Mouse (Mus musculus) bone marrow macrophage, adult 2 months (primary cell): ENCODE results near the gene Zdhhc17. TPM values are rescaled to one million over a fixed set of nuclear protein-coding genes. Genes with fewer than 3 reads are reported as not detected.

ENCODE experiments used
- H3K27ac ChIP-seq: 2 replicates; pipeline ENCODE4 v1.5.1; 2012; ENCODE audit warnings: low read depth, low read length; ENCODE audit not compliant: insufficient read depth
- H3K4me1 ChIP-seq: 2 replicates; pipeline ENCODE4 v1.6.1; 2012; ENCODE audit warnings: low read length; ENCODE audit not compliant: control insufficient read depth, insufficient read depth
- H3K4me3 ChIP-seq: 2 replicates; pipeline ENCODE4 v1.5.1; 2012; ENCODE audit warnings: mild to moderate bottlenecking, low read length, moderate library complexity; ENCODE audit not compliant: insufficient read depth
- CTCF ChIP-seq: IDR thresholded peaks from 2 replicates; pipeline ENCODE4 v1.5.1; 2012; ENCODE audit warnings: low read depth, mild to moderate bottlenecking, low read length, moderate library complexity
- POLR2A ChIP-seq: IDR thresholded peaks from 2 replicates; pipeline ENCODE4 v1.6.1; 2012; ENCODE audit warnings: mild to moderate bottlenecking, low read depth, low read length, borderline replicate concordance
- polyA plus RNA-seq: library from polyadenylated mRNA; stranded (reverse); fragments of >200 nt; gene quantifications from 2 replicates; pipeline ENCODE4 v1.2.4, GENCODE M21; 2012; ENCODE audit not compliant: missing spikeins, insufficient read depth, insufficient read length

The Zdhhc17 gene
- polyA plus RNA-seq, 1 experiment = 16.8 TPM

DNA sequence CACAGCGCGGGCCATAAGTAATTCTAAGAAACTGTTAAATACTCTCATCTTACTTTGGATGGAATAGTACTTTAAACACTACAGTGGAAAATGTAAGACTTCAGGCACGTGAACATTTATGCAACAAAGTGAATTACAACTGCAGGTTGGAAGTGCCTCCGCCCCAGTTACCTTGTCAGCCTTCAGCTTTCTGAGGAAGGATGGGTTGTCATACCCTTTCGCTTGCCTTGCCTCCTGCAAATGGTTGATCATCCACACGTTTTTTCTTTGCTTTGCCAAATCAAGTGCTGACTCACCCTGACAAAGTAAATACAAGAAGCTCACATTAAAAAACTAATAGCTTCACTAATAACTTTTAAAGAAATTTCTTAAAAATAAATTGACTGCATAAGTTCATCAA is 49.1 kb downstream of the Zdhhc17 start:
- Histone ChIP-seq H3K4me1 (no peaks in the 10 kb centered on the region), H3K27ac (no peak overlapping the region), H3K4me3 (no peak overlapping the region)
- TF ChIP-seq CTCF = no peak
- no peak for TF ChIP-seq POLR2A

DNA sequence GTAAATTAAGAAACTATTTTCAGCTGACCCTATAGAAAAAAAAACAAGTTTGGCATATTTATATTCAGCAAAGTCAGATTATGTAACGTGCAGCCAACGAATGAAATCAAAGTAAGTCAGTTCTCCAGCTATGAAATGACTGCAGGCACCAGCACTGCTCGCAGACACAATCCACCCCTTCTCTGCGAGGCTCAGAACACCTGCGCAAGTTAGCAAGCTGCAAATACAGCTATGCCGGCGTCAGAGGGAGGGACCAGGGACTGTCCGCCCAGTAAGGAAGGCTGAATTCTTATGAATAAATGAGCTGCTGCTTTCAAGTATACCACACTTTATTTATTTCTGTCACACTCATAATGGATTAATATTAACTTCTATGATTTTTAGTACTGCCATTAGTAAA is 50.2 kb downstream of the Zdhhc17 start:
- no peaks in the 10 kb centered on the region for H3K4me1 ChIP-seq
- no peak overlapping the region for H3K4me3 ChIP-seq
- TF ChIP-seq POLR2A (no peak), CTCF (no peak)
- no peak overlapping the region for H3K27ac ChIP-seq

DNA sequence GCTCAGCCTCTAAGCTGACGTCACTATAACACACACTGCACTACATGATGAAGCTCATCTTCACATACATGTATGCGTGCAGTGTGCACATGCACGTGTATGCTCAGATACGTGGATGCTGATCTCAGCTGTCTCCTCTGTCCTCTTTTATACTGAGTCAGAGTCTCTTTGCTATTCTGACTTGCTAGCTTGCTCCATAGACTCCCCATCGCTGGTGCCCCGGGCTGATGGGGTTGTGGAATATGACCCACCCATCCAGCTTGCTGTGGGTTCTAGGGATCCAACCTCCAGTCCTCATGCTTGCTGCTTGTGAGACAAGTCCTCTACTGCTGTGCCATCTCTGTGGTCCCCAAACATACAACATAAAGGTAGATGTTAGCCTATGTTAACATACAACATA is 51.1 kb downstream of the Zdhhc17 start:
- no peak for TF ChIP-seq CTCF

DNA sequence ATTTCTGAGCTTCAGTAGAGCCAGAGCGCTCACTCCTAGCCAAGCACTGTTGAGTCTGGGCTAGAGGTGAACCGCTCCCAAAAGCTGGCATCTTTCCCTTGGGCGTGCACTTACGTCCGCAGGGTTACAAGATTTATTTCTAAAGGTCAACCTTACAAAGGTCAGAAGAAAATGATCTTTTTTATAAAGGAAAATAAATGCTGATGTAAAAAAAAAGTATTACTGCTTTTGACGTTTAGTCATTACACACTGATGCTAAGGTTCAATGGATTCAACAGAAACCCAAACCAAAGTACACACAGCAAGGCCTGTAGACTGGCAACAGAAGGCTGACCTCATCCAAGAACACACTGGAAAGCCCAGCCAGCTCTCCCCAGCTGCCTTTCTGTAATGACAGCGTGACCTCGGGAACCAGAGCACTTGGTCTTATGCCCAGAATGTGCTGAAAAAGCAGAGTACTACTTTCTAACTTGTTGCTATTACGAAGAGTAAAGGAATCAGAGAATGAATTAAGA is 56.9 kb downstream of the Zdhhc17 start:
- no peaks in the 10 kb centered on the region for H3K4me1 ChIP-seq
- H3K4me3 ChIP-seq = no peak overlapping the region
- no peak for TF ChIP-seq CTCF
- TF ChIP-seq POLR2A = no peak
- no peak overlapping the region for H3K27ac ChIP-seq

More for the DNA sequence above, 51.1 kb downstream of the Zdhhc17 start:
- no peaks in the 10 kb centered on the region for H3K4me1 ChIP-seq
- no peak overlapping the region for H3K27ac ChIP-seq
- no peak overlapping the region for H3K4me3 ChIP-seq

DNA sequence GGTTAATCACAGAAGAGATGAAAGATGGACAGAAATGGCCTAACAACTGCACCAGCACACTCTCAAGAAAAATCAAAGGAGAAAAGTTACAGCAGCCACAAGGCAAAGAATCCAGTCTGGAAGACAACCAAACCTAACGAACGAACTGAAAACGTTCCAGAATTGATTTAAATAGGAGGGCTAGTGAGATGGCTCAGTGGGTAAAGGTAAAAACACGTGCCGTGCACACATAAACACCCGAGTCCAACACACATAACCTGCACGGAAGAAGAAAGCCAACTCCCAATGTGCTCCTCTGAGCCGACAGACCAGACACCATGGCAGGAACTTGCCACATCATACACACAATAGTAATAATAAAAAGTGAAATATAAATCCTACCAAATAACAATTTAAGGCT is 57.7 kb downstream of the Zdhhc17 start:
- Histone ChIP-seq H3K27ac (no peak overlapping the region), H3K4me1 (no peaks in the 10 kb centered on the region), H3K4me3 (no peak overlapping the region)
- no peak for TF ChIP-seq CTCF
- no peak for TF ChIP-seq POLR2A

DNA sequence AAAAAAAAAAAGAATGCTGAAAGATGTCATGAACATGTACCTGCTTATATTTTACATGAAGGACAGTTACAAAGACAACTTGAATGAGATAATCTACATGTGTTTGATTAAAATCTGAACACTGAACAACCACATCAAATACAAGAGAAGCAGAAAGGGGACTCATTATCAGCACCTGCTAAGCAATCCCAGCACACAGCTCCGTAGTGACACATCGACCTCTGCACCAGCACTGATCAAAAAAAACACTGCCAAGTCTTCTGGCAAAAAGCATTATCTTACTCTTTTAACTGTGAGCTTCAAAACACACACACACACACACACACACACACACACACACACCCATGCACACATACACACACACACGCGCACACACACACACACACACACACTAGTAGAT is 58.2 kb downstream of the Zdhhc17 start:
- Histone ChIP-seq H3K4me1 (no peaks in the 10 kb centered on the region), H3K4me3 (no peak overlapping the region), H3K27ac (no peak overlapping the region)
- TF ChIP-seq CTCF = no peak
- TF ChIP-seq POLR2A = no peak

DNA sequence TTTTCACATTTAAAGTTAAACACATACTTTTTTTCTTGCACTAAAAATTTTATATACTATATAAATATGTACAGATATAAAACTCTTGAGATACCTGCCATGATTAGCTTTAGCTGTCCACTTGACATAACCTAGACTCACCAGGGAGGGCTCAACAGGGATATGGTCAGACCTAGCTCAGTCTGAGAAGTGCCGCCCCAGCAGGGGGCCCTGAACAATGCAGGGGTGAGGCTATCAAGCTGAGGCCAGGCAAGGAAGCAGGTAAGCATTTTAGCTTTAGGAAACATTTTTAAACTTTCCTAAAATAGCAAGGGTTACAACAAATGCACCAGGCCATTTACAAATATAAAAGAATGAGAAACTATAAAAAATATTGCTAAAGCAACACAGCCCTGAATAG is 58.8 kb downstream of the Zdhhc17 start:
- Histone ChIP-seq H3K4me1 (no peaks in the 10 kb centered on the region), H3K27ac (no peak overlapping the region), H3K4me3 (no peak overlapping the region)
- TF ChIP-seq CTCF (no peak), POLR2A (no peak)

DNA sequence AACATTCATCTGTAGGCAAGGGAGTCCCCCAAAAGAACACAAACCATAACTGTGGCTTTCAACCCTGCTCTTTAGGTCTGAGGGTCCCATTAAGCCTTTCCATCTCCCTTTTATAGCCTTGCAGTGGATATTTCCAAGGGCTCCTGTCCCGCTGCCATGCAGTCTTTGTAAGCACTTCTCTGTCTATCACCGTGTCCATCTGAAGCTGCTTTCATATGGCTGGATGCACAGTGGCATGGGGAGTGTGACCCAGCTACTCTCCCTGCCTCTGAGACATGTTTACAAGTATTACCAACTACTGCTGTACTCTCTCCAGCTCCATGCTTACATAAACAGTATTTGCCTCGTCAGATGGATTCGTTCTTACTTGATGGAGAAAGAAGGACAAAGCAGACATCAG is 62.4 kb downstream of the Zdhhc17 start:
- H3K4me3 ChIP-seq = no peak overlapping the region
- H3K27ac ChIP-seq = no peak overlapping the region
- H3K4me1 ChIP-seq = no peaks in the 10 kb centered on the region
- TF ChIP-seq POLR2A = no peak
- TF ChIP-seq CTCF = no peak

DNA sequence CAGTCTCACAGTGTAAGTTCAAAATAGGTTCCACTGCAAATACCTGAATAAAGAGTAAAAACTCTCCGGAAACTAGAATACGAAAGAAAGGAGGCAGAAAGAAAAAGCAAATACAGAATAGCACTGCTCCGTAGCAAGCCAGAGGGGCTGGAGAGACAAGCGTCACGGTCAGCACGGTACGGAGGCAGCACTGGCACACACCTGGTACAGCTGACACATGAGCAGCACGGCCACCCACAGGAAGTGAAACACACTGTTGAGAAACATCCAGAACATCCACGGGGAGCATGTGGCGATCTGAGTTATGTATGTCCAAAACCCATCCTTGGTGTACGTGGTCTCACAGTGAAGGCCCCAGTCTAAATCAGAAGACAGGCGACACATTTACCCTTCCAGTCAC is 64.0 kb downstream of the Zdhhc17 start:
- no peak overlapping the region for H3K4me3 ChIP-seq
- TF ChIP-seq POLR2A = no peak
- no peak for TF ChIP-seq CTCF
- H3K4me1 ChIP-seq = no peaks in the 10 kb centered on the region
- H3K27ac ChIP-seq = no peak overlapping the region

DNA sequence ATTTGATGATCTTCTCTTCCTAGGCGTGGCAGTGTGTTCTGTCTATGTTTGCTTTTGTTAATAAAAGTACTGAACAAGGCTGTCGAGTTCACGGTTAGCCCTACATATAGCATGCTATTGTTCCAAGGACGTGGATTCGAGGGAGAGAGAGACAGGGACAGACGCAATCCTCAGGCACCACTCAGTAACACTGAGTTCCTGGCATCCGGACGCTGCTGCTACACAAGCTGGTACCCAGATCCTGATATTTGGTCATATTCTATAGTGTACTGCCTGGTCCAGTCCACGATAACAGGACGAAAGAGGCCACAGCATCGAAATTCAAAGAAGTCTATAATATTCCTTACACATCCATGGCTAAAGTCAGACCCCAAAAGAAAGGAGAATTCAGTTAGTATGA is 65.8 kb downstream of the Zdhhc17 start:
- no peak overlapping the region for H3K27ac ChIP-seq
- TF ChIP-seq POLR2A (no peak), CTCF (no peak)
- no peak overlapping the region for H3K4me3 ChIP-seq
- H3K4me1 ChIP-seq = no peaks in the 10 kb centered on the region

DNA sequence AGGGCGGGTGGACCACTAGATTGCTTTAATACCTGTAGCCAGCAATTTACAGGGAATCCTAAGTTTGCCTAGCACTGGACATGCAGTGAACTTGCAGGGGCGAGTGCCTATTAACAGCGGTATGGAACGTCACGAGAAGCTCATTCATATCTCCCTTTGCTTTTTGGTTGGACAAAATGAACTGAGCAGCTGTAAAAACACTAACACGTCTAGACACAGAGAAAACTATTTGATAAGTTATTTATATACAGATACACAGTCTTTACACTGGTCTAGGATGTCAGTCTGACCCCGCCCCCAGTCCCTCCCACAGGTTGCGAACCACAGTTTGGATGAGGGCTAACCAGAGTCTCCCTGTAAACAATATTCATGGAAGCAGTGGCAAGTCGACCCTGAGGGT is 67.1 kb downstream of the Zdhhc17 start:
- Histone ChIP-seq H3K4me3 (no peak overlapping the region), H3K27ac (no peak overlapping the region), H3K4me1 (no peaks in the 10 kb centered on the region)
- TF ChIP-seq POLR2A (no peak), CTCF (no peak)
